Mouse (Mus musculus) ES-Bruce4 (cell line): ENCODE data around the gene Ostm1. TPM values are rescaled to one million over a fixed set of nuclear protein-coding genes. Genes with fewer than 3 reads are reported as not detected.

Experiments used
- H3K27ac ChIP-seq: 2 replicates; pipeline ENCODE4 v1.5.1; 2012; ENCODE audit warnings: low read length, inconsistent platforms; ENCODE audit not compliant: insufficient read depth
- H3K27me3 ChIP-seq: 2 replicates; pipeline ENCODE4 v1.6.1; 2012; ENCODE audit warnings: mild to moderate bottlenecking, low read length, inconsistent platforms; ENCODE audit not compliant: control insufficient read depth, poor library complexity, insufficient read depth, severe bottlenecking
- H3K36me3 ChIP-seq: 2 replicates; pipeline ENCODE4 v1.6.1; 2012; ENCODE audit warnings: inconsistent platforms, mild to moderate bottlenecking, low read length, moderate library complexity; ENCODE audit not compliant: control insufficient read depth, poor library complexity, insufficient read depth, severe bottlenecking
- H3K4me1 ChIP-seq: one replicate; pipeline ENCODE4 v1.8.1; 2011; ENCODE audit warnings: low read length; ENCODE audit not compliant: control insufficient read depth, insufficient read depth
- H3K4me3 ChIP-seq: 2 replicates; pipeline ENCODE4 v1.5.1; 2011; ENCODE audit warnings: low read depth, mild to moderate bottlenecking, low read length
- H3K9ac ChIP-seq: 2 replicates; pipeline ENCODE4 v1.6.1; 2012; ENCODE audit warnings: low read depth, mild to moderate bottlenecking, inconsistent platforms; ENCODE audit not compliant: poor library complexity, severe bottlenecking
- H3K9me3 ChIP-seq: replicated peaks from 2 replicates; pipeline ENCODE4 v1.6.1; 2012; ENCODE audit warnings: mild to moderate bottlenecking, low read length, inconsistent platforms; ENCODE audit not compliant: control insufficient read depth, poor library complexity, insufficient read depth, severe bottlenecking
- CTCF ChIP-seq: IDR thresholded peaks from one replicate; pipeline ENCODE4 v1.8.1; 2011; ENCODE audit warnings: low read depth, low read length
- EP300 ChIP-seq: IDR thresholded peaks from 2 replicates; pipeline ENCODE4 v1.6.1; 2011; ENCODE audit warnings: low read depth, low read length; ENCODE audit not compliant: insufficient read depth
- POLR2A ChIP-seq: IDR thresholded peaks from one replicate; pipeline ENCODE4 v1.8.1; 2011; ENCODE audit warnings: low read length; ENCODE audit not compliant: insufficient read depth
- polyA plus RNA-seq: library from polyadenylated mRNA; stranded (reverse); fragments of >200 nt; gene quantifications from 2 replicates; pipeline ENCODE4 v1.2.4, GENCODE M21; 2011; ENCODE audit warnings: low read depth; ENCODE audit not compliant: missing spikeins, insufficient read depth, insufficient read length

The Ostm1 gene
- polyA plus RNA-seq, 1 experiment, result 18.6 TPM

GRCm38 (mm10) chr10:42697007-42697406 lies 113.4 kb downstream of the Ostm1 start:
- H3K4me3 ChIP-seq, result no peak overlapping the region
- no peak overlapping the region for H3K27ac ChIP-seq
- no peaks in the 10 kb centered on the region for H3K27me3 ChIP-seq
- no peak overlapping the region for H3K9ac ChIP-seq
- H3K4me1 ChIP-seq, result no peaks in the 10 kb centered on the region
- peaks cover 3% of the 10 kb centered on the region; the same call in 1 of the 2 replicates for H3K36me3 ChIP-seq
- TF ChIP-seq POLR2A (no peak), CTCF (peak; percentile 54)
- no peaks in the 10 kb centered on the region for H3K9me3 ChIP-seq

GRCm38 (mm10) chr10:42698375-42698774 lies 114.8 kb downstream of the Ostm1 start:
- no peaks in the 10 kb centered on the region for H3K4me1 ChIP-seq
- no peak overlapping the region for H3K9ac ChIP-seq
- TF ChIP-seq POLR2A (no peak), CTCF (no peak), EP300 (no peak)
- no peaks in the 10 kb centered on the region for H3K9me3 ChIP-seq
- H3K27ac ChIP-seq, result no peak overlapping the region
- no peaks in the 10 kb centered on the region for H3K27me3 ChIP-seq
- peaks cover 3% of the 10 kb centered on the region; the same call in 1 of the 2 replicates for H3K36me3 ChIP-seq
- H3K4me3 ChIP-seq, result no peak overlapping the region

- no peaks in the 10 kb centered on the region for H3K4me1 ChIP-seq
- no peak for TF ChIP-seq POLR2A
- no peak for TF ChIP-seq CTCF
- TF ChIP-seq EP300, result no peak
- no peak overlapping the region for H3K9ac ChIP-seq
- no peaks in the 10 kb centered on the region for H3K9me3 ChIP-seq
- no peak overlapping the region for H3K4me3 ChIP-seq
- H3K36me3 ChIP-seq, result peaks cover 3% of the 10 kb centered on the region; the same call in 1 of the 2 replicates
- H3K27me3 ChIP-seq, result no peaks in the 10 kb centered on the region
- H3K27ac ChIP-seq, result no peak overlapping the region
These were observed 115.4 kb downstream of the Ostm1 start for GRCm38 (mm10) chr10:42698994-42699393.

GRCm38 (mm10) chr10:42702111-42702510 lies 118.5 kb downstream of the Ostm1 start:
- Histone ChIP-seq H3K27me3 (no peaks in the 10 kb centered on the region), H3K36me3 (peaks cover 3% of the 10 kb centered on the region; the same call in 1 of the 2 replicates), H3K4me1 (no peaks in the 10 kb centered on the region), H3K9ac (no peak overlapping the region), H3K9me3 (no peaks in the 10 kb centered on the region), H3K27ac (no peak overlapping the region), H3K4me3 (no peak overlapping the region)
- no peak for TF ChIP-seq CTCF
- no peak for TF ChIP-seq EP300
- TF ChIP-seq POLR2A, result no peak

- TF ChIP-seq POLR2A (no peak), EP300 (no peak), CTCF (no peak)
- no peaks in the 10 kb centered on the region for H3K36me3 ChIP-seq
- no peak overlapping the region for H3K9ac ChIP-seq
- no peaks in the 10 kb centered on the region; the same call in 1 of the 2 replicates for H3K27me3 ChIP-seq
- H3K4me3 ChIP-seq, result no peak overlapping the region
- H3K9me3 ChIP-seq, result no peaks in the 10 kb centered on the region
- H3K27ac ChIP-seq, result no peak overlapping the region
- H3K4me1 ChIP-seq, result no peaks in the 10 kb centered on the region
These were observed 131.1 kb downstream of the Ostm1 start for GRCm38 (mm10) chr10:42714676-42715075.

GRCm38 (mm10) chr10:42715366-42716035 lies 131.9 kb downstream of the Ostm1 start:
- Histone ChIP-seq H3K27me3 (no peaks in the 10 kb centered on the region; the same call in 1 of the 2 replicates), H3K27ac (no peak overlapping the region), H3K9ac (no peak overlapping the region), H3K36me3 (no peaks in the 10 kb centered on the region), H3K4me1 (no peaks in the 10 kb centered on the region), H3K9me3 (no peaks in the 10 kb centered on the region), H3K4me3 (no peak overlapping the region)
- TF ChIP-seq EP300 (no peak), CTCF (no peak), POLR2A (no peak)

GRCm38 (mm10) chr10:42722116-42722515 lies 138.5 kb downstream of the Ostm1 start:
- no peaks in the 10 kb centered on the region for H3K27me3 ChIP-seq
- H3K36me3 ChIP-seq, result no peaks in the 10 kb centered on the region
- H3K4me3 ChIP-seq, result no peak overlapping the region

More at GRCm38 (mm10) chr10:42722116-42722515, 138.5 kb downstream of the Ostm1 start:
- TF ChIP-seq POLR2A, result no peak
- TF ChIP-seq EP300, result no peak
- TF ChIP-seq CTCF, result no peak
- H3K9ac ChIP-seq, result no peak overlapping the region
- no peak overlapping the region for H3K27ac ChIP-seq
- no peaks in the 10 kb centered on the region for H3K9me3 ChIP-seq
- no peaks in the 10 kb centered on the region for H3K4me1 ChIP-seq
